Mouse (Mus musculus) erythroblast, embryonic 14.5 days (primary cell): ENCODE data around the gene Apobec1.

Experiments used
- GATA1 ChIP-seq: IDR thresholded peaks from 2 replicates; pipeline ENCODE4 v1.6.1; 2012; ENCODE audit warnings: low read length, inconsistent platforms, mixed read lengths
- TAL1 ChIP-seq: IDR thresholded peaks from 3 replicates; pipeline ENCODE4 v1.6.1; 2012; ENCODE audit warnings: low read length, inconsistent platforms, mixed read lengths

GRCm38 (mm10) chr6:122598014-122598413 lies 4.2 kb downstream of the Apobec1 start:
- TF ChIP-seq TAL1 (no peak), GATA1 (no peak)
